Mouse (Mus musculus): ENCODE data around the gene Mrfap1. TPM values are rescaled to one million over a fixed set of nuclear protein-coding genes. Genes with fewer than 3 reads are reported as not detected.

The Mrfap1 gene
- total RNA-seq, 2 experiments from 2014 or later = 300 to 317 TPM

Other genes starting within 250 kb of the Mrfap1 start
- 10 to 100 TPM; 19.4 to 22.8 TPM for gene Tbc1d14, start 203.5 kb downstream of the Mrfap1 start, total RNA-seq (2021)
- 10 to 100 TPM; 93.6 to 97.2 TPM for gene D5Ertd579e, start 100.7 kb downstream of the Mrfap1 start, total RNA-seq (2021)
- gene Bloc1s4, start 48.1 kb downstream of the Mrfap1 start, total RNA-seq (2021) = 10 to 100 TPM; 12.5 to 14.3 TPM
- gene Man2b2, start 33.9 kb upstream of the Mrfap1 start, total RNA-seq (2021) = 10 to 100 TPM; 18.1 to 21.2 TPM
- gene Ppp2r2c, start 71.7 kb upstream of the Mrfap1 start, total RNA-seq (2021) = under 1 TPM; 0.19 to 0.25 TPM
- 10 to 100 TPM; 30.4 to 37.7 TPM for gene Wfs1, start 192.4 kb upstream of the Mrfap1 start, total RNA-seq (2021)

Measured in heart, postnatal 10 days (tissue).